Mouse (Mus musculus) MEL (cell line): ENCODE measurements around the gene Mill2. TPM values are rescaled to one million over a fixed set of nuclear protein-coding genes. Genes with fewer than 3 reads are reported as not detected.

Source experiments
- DNase-seq: peaks from one replicate; pipeline ENCODE4 v3.0.0; 2011; ENCODE audit warnings: low read depth, low spot score
- H3K27ac ChIP-seq: 2 replicates; pipeline ENCODE4 v1.5.1; 2012; ENCODE audit warnings: low read depth, mild to moderate bottlenecking, control low read depth, low read length, moderate library complexity; ENCODE audit not compliant: control insufficient read depth
- H3K27me3 ChIP-seq, 2 experiments: fragments of 150-350 bp in 1 of 2; sonication (generic) in 1 of 2; 2 replicates each; pipeline ENCODE4 v1.6.1; 2012; ENCODE audit warnings: low read length in 2 of 2, mild to moderate bottlenecking in 2 of 2, improper control_type of control experiment in 1 of 2, moderate library complexity in 1 of 2; ENCODE audit not compliant: insufficient read depth in 2 of 2, control insufficient read depth in 1 of 2
- H3K36me3 ChIP-seq, 2 experiments: 2 replicates each; pipeline ENCODE4 v1.6.1; 2012 to 2014; ENCODE audit warnings: low read length in 2 of 2, improper control_type of control experiment in 1 of 2, inconsistent platforms in 1 of 2, mild to moderate bottlenecking in 1 of 2; ENCODE audit not compliant: insufficient read depth in 2 of 2, control insufficient read depth in 1 of 2
- H3K4me1 ChIP-seq, 2 experiments: fragments of 150-350 bp in 1 of 2; sonication (generic) in 1 of 2; 2 replicates each; pipeline ENCODE4 v1.6.1; 2012; ENCODE audit warnings: low read length in 2 of 2, improper control_type of control experiment in 1 of 2, mild to moderate bottlenecking in 1 of 2; ENCODE audit not compliant: insufficient read depth in 2 of 2, control insufficient read depth in 1 of 2
- H3K4me3 ChIP-seq, 2 experiments: fragments of 150-350 bp in 1 of 2; sonication (generic) in 1 of 2; 2 replicates each; pipeline ENCODE4 v1.5.1; 2012; ENCODE audit warnings: low read depth in 2 of 2, low read length in 2 of 2, mild to moderate bottlenecking in 2 of 2, moderate library complexity in 2 of 2, control low read depth in 1 of 2, improper control_type of control experiment in 1 of 2; ENCODE audit not compliant: control insufficient read depth in 1 of 2, insufficient read depth in 1 of 2
- H3K79me2 ChIP-seq: 2 replicates; pipeline ENCODE4 v1.6.1; 2012; ENCODE audit warnings: mild to moderate bottlenecking, low read length, moderate library complexity; ENCODE audit not compliant: control insufficient read depth, poor library complexity, insufficient read depth
- H3K9ac ChIP-seq: 2 replicates; pipeline ENCODE4 v1.6.1; 2012; ENCODE audit warnings: low read depth, mild to moderate bottlenecking, control low read depth, low read length, moderate library complexity; ENCODE audit not compliant: control insufficient read depth, poor library complexity, severe bottlenecking
- H3K9me3 ChIP-seq: fragments of 150-350 bp; sonication (generic); replicated peaks from 2 replicates; pipeline ENCODE4 v1.6.1; 2012; ENCODE audit warnings: mild to moderate bottlenecking, low read length, improper control_type of control experiment, moderate library complexity; ENCODE audit not compliant: insufficient read depth
- BHLHE40 ChIP-seq: IDR thresholded peaks from 2 replicates; pipeline ENCODE4 v1.6.1; 2012; ENCODE audit warnings: low read depth, mild to moderate bottlenecking, inconsistent platforms, low read length, improper control_type of control experiment, borderline replicate concordance
- CHD1 ChIP-seq: IDR thresholded peaks from 2 replicates; pipeline ENCODE4 v1.6.1; 2012; ENCODE audit warnings: low read depth, mild to moderate bottlenecking, inconsistent platforms, low read length, improper control_type of control experiment
- CHD2 ChIP-seq: IDR thresholded peaks from 2 replicates; pipeline ENCODE4 v1.6.1; 2011; ENCODE audit warnings: low read length, improper control_type of control experiment
- CTCF ChIP-seq, 3 experiments: IDR thresholded peaks in 2 of 3; conservative IDR thresholded peaks in 1 of 3; 2 replicates each; pipeline ENCODE4 v1.5.1; 2011 to 2012; ENCODE audit warnings: low read length in 3 of 3, low read depth in 2 of 3, mild to moderate bottlenecking in 2 of 3, improper control_type of control experiment in 1 of 3, inconsistent platforms in 1 of 3, mixed read lengths in 1 of 3, moderate library complexity in 1 of 3; ENCODE audit not compliant: control insufficient read depth in 1 of 3, insufficient read depth in 1 of 3, poor library complexity in 1 of 3, severe bottlenecking in 1 of 3
- E2F4 ChIP-seq: IDR thresholded peaks from 2 replicates; pipeline ENCODE4 v1.6.1; 2011; ENCODE audit warnings: low read depth, low read length, improper control_type of control experiment, borderline replicate concordance
- ELF1 ChIP-seq: IDR thresholded peaks from 2 replicates; pipeline ENCODE4 v1.6.1; 2014; ENCODE audit warnings: low read depth, mild to moderate bottlenecking, inconsistent platforms, low read length, improper control_type of control experiment, moderate library complexity
- EP300 ChIP-seq, 2 experiments: IDR thresholded peaks; 2 replicates each; pipeline ENCODE4 v1.6.1; 2011; ENCODE audit warnings: improper control_type of control experiment in 2 of 2, low read length in 2 of 2, low read depth in 1 of 2, mild to moderate bottlenecking in 1 of 2
- ETS1 ChIP-seq: IDR thresholded peaks from 2 replicates; pipeline ENCODE4 v1.6.1; 2012; ENCODE audit warnings: low read depth, mild to moderate bottlenecking, inconsistent platforms, low read length, improper control_type of control experiment, moderate library complexity
- GABPA ChIP-seq: IDR thresholded peaks from 2 replicates; pipeline ENCODE4 v1.6.1; 2012; ENCODE audit warnings: low read depth, mild to moderate bottlenecking, inconsistent platforms, low read length, improper control_type of control experiment, moderate library complexity
- GATA1 ChIP-seq: IDR thresholded peaks from 2 replicates; pipeline ENCODE4 v1.6.1; 2011; ENCODE audit warnings: low read depth, low read length, improper control_type of control experiment
- HCFC1 ChIP-seq: IDR thresholded peaks from 2 replicates; pipeline ENCODE4 v1.6.1; 2012; ENCODE audit warnings: low read depth, mild to moderate bottlenecking, inconsistent platforms, low read length, improper control_type of control experiment, moderate library complexity
- JUND ChIP-seq: IDR thresholded peaks from 2 replicates; pipeline ENCODE4 v1.6.1; 2011; ENCODE audit warnings: low read depth, mild to moderate bottlenecking, improper control_type of control experiment, low read length
- KAT2A ChIP-seq: conservative IDR thresholded peaks from 2 replicates; pipeline ENCODE4 v1.6.1; 2012; ENCODE audit warnings: low read depth, low read length, improper control_type of control experiment, inconsistent platforms
- MAFK ChIP-seq: IDR thresholded peaks from 2 replicates; pipeline ENCODE4 v1.6.1; 2011; ENCODE audit warnings: low read depth, mild to moderate bottlenecking, low read length, improper control_type of control experiment, borderline replicate concordance
- MAX ChIP-seq: IDR thresholded peaks from 2 replicates; pipeline ENCODE4 v1.6.1; 2011; ENCODE audit warnings: low read length, improper control_type of control experiment
- MAZ ChIP-seq: IDR thresholded peaks from 2 replicates; pipeline ENCODE4 v1.6.1; 2012; ENCODE audit warnings: low read depth, mild to moderate bottlenecking, inconsistent platforms, low read length, improper control_type of control experiment
- MEF2A ChIP-seq: IDR thresholded peaks from 2 replicates; pipeline ENCODE4 v1.6.1; 2014; ENCODE audit warnings: low read depth, mild to moderate bottlenecking, inconsistent platforms, low read length, improper control_type of control experiment; ENCODE audit not compliant: poor library complexity, insufficient replicate concordance, severe bottlenecking; ENCODE audit errors: extremely low read depth
- MXI1 ChIP-seq: IDR thresholded peaks from 2 replicates; pipeline ENCODE4 v1.6.1; 2011; ENCODE audit warnings: mild to moderate bottlenecking, low read depth, low read length, improper control_type of control experiment
- MYB ChIP-seq: IDR thresholded peaks from 2 replicates; pipeline ENCODE4 v1.6.1; 2011; ENCODE audit warnings: mild to moderate bottlenecking, low read depth, low read length, improper control_type of control experiment
- MYC ChIP-seq: IDR thresholded peaks from 2 replicates; pipeline ENCODE4 v1.6.1; 2011; ENCODE audit warnings: low read depth, mild to moderate bottlenecking, low read length, improper control_type of control experiment, moderate library complexity
- NELFE ChIP-seq: IDR thresholded peaks from 2 replicates; pipeline ENCODE4 v1.6.1; 2011; ENCODE audit warnings: low read depth, low read length, improper control_type of control experiment
- NRF1 ChIP-seq: IDR thresholded peaks from 2 replicates; pipeline ENCODE4 v1.6.1; 2014; ENCODE audit warnings: low read depth, mild to moderate bottlenecking, inconsistent platforms, low read length, improper control_type of control experiment, moderate library complexity; ENCODE audit not compliant: poor library complexity, insufficient read depth, severe bottlenecking
- POLR2AphosphoS2 ChIP-seq: IDR thresholded peaks from 2 replicates; pipeline ENCODE4 v1.6.1; 2011; ENCODE audit warnings: low read length, improper control_type of control experiment
- POLR2AphosphoS5 ChIP-seq: IDR thresholded peaks from 2 replicates; pipeline ENCODE4 v1.6.1; 2012; ENCODE audit warnings: low read depth, borderline replicate concordance, mild to moderate bottlenecking, inconsistent platforms, low read length, moderate library complexity, mixed read lengths
- RAD21 ChIP-seq: IDR thresholded peaks from 2 replicates; pipeline ENCODE4 v1.6.1; 2011; ENCODE audit warnings: mild to moderate bottlenecking, low read depth, low read length, improper control_type of control experiment
- RCOR1 ChIP-seq: IDR thresholded peaks from 2 replicates; pipeline ENCODE4 v1.6.1; 2012; ENCODE audit warnings: low read depth, mild to moderate bottlenecking, inconsistent platforms, low read length, improper control_type of control experiment
- SIN3A ChIP-seq: IDR thresholded peaks from 2 replicates; pipeline ENCODE4 v1.6.1; 2012; ENCODE audit warnings: low read length, improper control_type of control experiment, inconsistent platforms
- SMC3 ChIP-seq: IDR thresholded peaks from 2 replicates; pipeline ENCODE4 v1.6.1; 2011; ENCODE audit warnings: low read depth, low read length, improper control_type of control experiment
- TAL1 ChIP-seq: IDR thresholded peaks from 2 replicates; pipeline ENCODE4 v1.6.1; 2012; ENCODE audit warnings: mild to moderate bottlenecking, inconsistent platforms, low read length, moderate library complexity, mixed read lengths
- TBP ChIP-seq: IDR thresholded peaks from 2 replicates; pipeline ENCODE4 v1.8.0; 2011; ENCODE audit warnings: low read depth, low read length, improper control_type of control experiment
- TCF12 ChIP-seq: IDR thresholded peaks from 2 replicates; pipeline ENCODE4 v1.6.1; 2014; ENCODE audit warnings: low read depth, mild to moderate bottlenecking, inconsistent platforms, low read length, improper control_type of control experiment, moderate library complexity
- UBTF ChIP-seq: IDR thresholded peaks from 2 replicates; pipeline ENCODE4 v1.6.1; 2012; ENCODE audit warnings: low read depth, mild to moderate bottlenecking, inconsistent platforms, low read length, improper control_type of control experiment, moderate library complexity, borderline replicate concordance; ENCODE audit not compliant: insufficient read depth
- USF1 ChIP-seq: IDR thresholded peaks from 2 replicates; pipeline ENCODE4 v1.6.1; 2014; ENCODE audit warnings: low read depth, mild to moderate bottlenecking, inconsistent platforms, low read length, improper control_type of control experiment, moderate library complexity
- USF2 ChIP-seq, 2 experiments: IDR thresholded peaks; 2 replicates each; pipeline ENCODE4 v1.6.1; 2011 to 2012; ENCODE audit warnings: improper control_type of control experiment in 2 of 2, low read length in 2 of 2, borderline replicate concordance in 1 of 2, inconsistent platforms in 1 of 2, low read depth in 1 of 2, mild to moderate bottlenecking in 1 of 2; ENCODE audit not compliant: insufficient read depth in 1 of 2
- ZC3H11A ChIP-seq: IDR thresholded peaks from 2 replicates; pipeline ENCODE4 v1.6.1; 2012; ENCODE audit warnings: low read depth, mild to moderate bottlenecking, inconsistent platforms, low read length, improper control_type of control experiment
- ZKSCAN1 ChIP-seq: IDR thresholded peaks from 2 replicates; pipeline ENCODE4 v1.6.1; 2012; ENCODE audit warnings: low read depth, mild to moderate bottlenecking, inconsistent platforms, low read length, improper control_type of control experiment, moderate library complexity
- ZMIZ1 ChIP-seq: IDR thresholded peaks from 2 replicates; pipeline ENCODE4 v1.6.1; 2012; ENCODE audit warnings: low read depth, mild to moderate bottlenecking, inconsistent platforms, low read length, improper control_type of control experiment, moderate library complexity
- ZNF384 ChIP-seq: IDR thresholded peaks from 2 replicates; pipeline ENCODE4 v1.6.1; 2012; ENCODE audit warnings: low read depth, mild to moderate bottlenecking, inconsistent platforms, low read length, improper control_type of control experiment
- polyA plus RNA-seq, 2 experiments: library from polyadenylated mRNA; stranded (reverse) in 1 of 2; unstranded in 1 of 2; fragments of >175 nt in 1 of 2; fragments of >200 nt in 1 of 2; gene quantifications; 2 replicates each; pipeline versions ENCODE4 v1.2.1 to v1.2.4; 2012; ENCODE audit warnings: low replicate concordance in 2 of 2, low read depth in 1 of 2; ENCODE audit not compliant: insufficient read length in 2 of 2, insufficient read depth in 1 of 2, missing spikeins in 1 of 2
- total RNA-seq: library from RNA; depleted of rRNA; stranded (reverse); fragments of 300-350 nt; gene quantifications from 2 replicates; pipeline ENCODE4 v1.2.3, GENCODE M21; 2012

Mill2 gene
- total and polyA plus RNA-seq, 3 experiments: 0.08 to 0.13 TPM; not detected in 1

GRCm38 (mm10) chr7:18873253-18873652 is 33.5 kb downstream of the Mill2 start:
- Histone ChIP-seq H3K9ac (peak overlapping the region; percentile 27; the same call in 1 of the 2 replicates), H3K4me1 (no peaks in the 10 kb centered on the region), H3K4me3 (peak overlapping the region; percentile 32 to 39; a peak in 2 of 4 replicates), H3K36me3 (no peaks in the 10 kb centered on the region), H3K27ac (no peak overlapping the region), H3K9me3 (no peaks in the 10 kb centered on the region), H3K79me2 (no peaks in the 10 kb centered on the region), H3K27me3 (no peaks in the 10 kb centered on the region)
- DNase-seq: peak; percentile 85
- TF ChIP-seq MAZ: peak; percentile 72; the same call in 1 of the 2 replicates
- TF ChIP-seq POLR2AphosphoS2: no peak
- TF ChIP-seq MXI1: no peak
- TF ChIP-seq UBTF: no peak
- no peak for TF ChIP-seq TCF12
- TF ChIP-seq USF2 (IDR thresholded peaks at IDR 0.05; ENCODE audit: borderline replicate concordance in 1 of 2, insufficient read depth in 1 of 2, low read depth in 1 of 2, low read length in 2 of 2): no peak
- TF ChIP-seq ZKSCAN1: no peak
- no peak for TF ChIP-seq BHLHE40
- peak; percentile 90 for TF ChIP-seq ZC3H11A
- TF ChIP-seq CTCF (IDR thresholded peaks at IDR 0.05 in 2 of 3, conservative IDR thresholded peaks at IDR 0.05 in 1 of 3; ENCODE audit: control insufficient read depth in 1 of 3, insufficient read depth in 1 of 3, low read depth in 2 of 3, low read length in 3 of 3, poor library complexity in 1 of 3, severe bottlenecking in 1 of 3): peak; percentile 89 to 96 (median 90)
- TF ChIP-seq GATA1: no peak
- TF ChIP-seq POLR2AphosphoS5: no peak
- TF ChIP-seq HCFC1: no peak
- TF ChIP-seq MYC: no peak
- no peak for TF ChIP-seq GABPA
- no peak for TF ChIP-seq NRF1
- TF ChIP-seq RAD21: peak; percentile 97
- TF ChIP-seq ETS1: no peak
- TF ChIP-seq MEF2A: no peak
- no peak for TF ChIP-seq CHD1
- TF ChIP-seq E2F4: no peak
- TF ChIP-seq SMC3: peak; percentile 95
- TF ChIP-seq ZMIZ1: no peak
- TF ChIP-seq TBP: no peak
- TF ChIP-seq ZNF384: no peak
- TF ChIP-seq USF1: no peak
- TF ChIP-seq MAFK: no peak
- TF ChIP-seq SIN3A: peak; percentile 51; the same call in 1 of the 2 replicates
- TF ChIP-seq KAT2A: no peak
- TF ChIP-seq NELFE: no peak
- no peak for TF ChIP-seq RCOR1
- no peak for TF ChIP-seq JUND
- TF ChIP-seq ELF1: 0 out of 2 replicates have a peak, but pooled peaks have one; percentile 26
- TF ChIP-seq MYB: no peak
- no peak for TF ChIP-seq MAX
- TF ChIP-seq EP300 (IDR thresholded peaks at IDR 0.05; ENCODE audit: low read depth in 1 of 2, low read length in 2 of 2): no peak
- TF ChIP-seq TAL1: no peak
- TF ChIP-seq CHD2: no peak
